Mouse (Mus musculus) olfactory bulb, adult 2 months (tissue): ENCODE data around the gene 4930432M17Rik.

ENCODE experiments used
- CTCF ChIP-seq: fragments of 200-500 bp; IDR thresholded peaks from 2 replicates; pipeline ENCODE4 v1.5.1; 2012; ENCODE audit warnings: low read depth, mild to moderate bottlenecking, low read length, moderate library complexity; ENCODE audit not compliant: insufficient read depth
- POLR2A ChIP-seq: fragments of 200-500 bp; IDR thresholded peaks from 2 replicates; pipeline ENCODE4 v1.6.1; 2012; ENCODE audit warnings: mild to moderate bottlenecking, low read depth, low read length, moderate library complexity; ENCODE audit not compliant: insufficient read depth

GRCm38 (mm10) chr3:121693746-121694145 lies 23.2 kb downstream of the 4930432M17Rik start:
- TF ChIP-seq POLR2A (no peak), CTCF (no peak)
